Mouse (Mus musculus): ENCODE data around the gene Il3. TPM values are rescaled to one million over a fixed set of nuclear protein-coding genes. Genes with fewer than 3 reads are reported as not detected.
"Not testable (repeated sequence)": the region's sequence is repeated elsewhere in the genome, so short reads cannot be mapped to it uniquely, and the experiment has no call there.

The Il3 gene
- polyA plus RNA-seq, 1 experiment = not detected

DNA sequence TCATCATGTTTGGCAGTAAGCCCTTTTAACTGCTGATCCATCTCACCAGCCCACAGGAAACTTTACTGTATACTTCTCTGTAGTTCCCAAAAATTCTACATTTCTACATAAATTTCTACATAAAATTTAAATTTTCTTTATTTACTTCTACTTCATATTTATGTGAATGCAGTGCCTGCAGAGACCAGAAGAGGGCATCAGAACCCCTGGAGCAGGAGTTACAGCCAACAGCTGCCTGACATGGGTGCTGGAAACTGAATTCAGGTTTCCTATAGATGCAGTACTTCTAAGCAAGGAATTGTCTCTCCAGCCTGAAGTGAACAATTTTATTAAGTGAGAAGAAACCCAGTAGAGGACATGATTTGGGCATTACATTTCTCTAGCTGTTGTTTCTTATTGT, 31.7 kb upstream of the Il3 start:
- Histone ChIP-seq H3K4me1 (ENCODE audit: control insufficient read depth, insufficient read depth, low read length) (peaks cover 20% of the 10 kb centered on the region), H3K4me3 (replicated peaks; ENCODE audit: insufficient read depth, low read depth, low read length) (no peak overlapping the region), H3K27me3 (ENCODE audit: control insufficient read depth, insufficient read depth, low read length) (no peaks in the 10 kb centered on the region), H3K27ac (ENCODE audit: insufficient read depth, low read length) (no peak overlapping the region)
- no peak for DNase-seq
- TF ChIP-seq POLR2A (IDR thresholded peaks at IDR 0.05; ENCODE audit: borderline replicate concordance, insufficient read depth, low read length) = no peak
- TF ChIP-seq CTCF (IDR thresholded peaks at IDR 0.05; ENCODE audit: borderline replicate concordance, insufficient read depth, low read depth, low read length) = no peak

DNA sequence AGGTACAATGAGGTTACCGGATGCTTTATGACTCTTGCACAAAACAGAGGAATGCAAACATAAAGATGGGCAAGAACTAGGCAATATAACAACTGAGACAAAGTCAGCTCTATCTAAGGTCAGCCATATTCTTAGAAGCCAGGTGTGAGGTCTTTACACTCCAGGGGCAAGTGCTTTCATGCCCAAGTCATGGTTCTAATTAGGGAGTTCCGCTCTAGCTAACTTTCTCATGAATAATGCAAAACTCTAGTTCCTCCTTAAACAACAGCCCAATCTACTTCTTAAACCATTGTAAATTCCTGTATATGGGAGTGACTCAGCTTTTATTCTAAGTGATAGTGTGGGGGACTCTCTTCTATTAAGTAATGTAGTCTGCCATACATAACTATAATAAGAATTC, 30.4 kb upstream of the Il3 start:
- H3K27me3 ChIP-seq (ENCODE audit: control insufficient read depth, insufficient read depth, low read length); H3K4me1 ChIP-seq (ENCODE audit: control insufficient read depth, insufficient read depth, low read length); H3K27ac ChIP-seq (ENCODE audit: insufficient read depth, low read length); H3K4me3 ChIP-seq (replicated peaks; ENCODE audit: insufficient read depth, low read depth, low read length); DNase-seq: not testable (repeated sequence)
- WGBS = 88% methylated on average over 2 of the region's 2 CpGs

DNA sequence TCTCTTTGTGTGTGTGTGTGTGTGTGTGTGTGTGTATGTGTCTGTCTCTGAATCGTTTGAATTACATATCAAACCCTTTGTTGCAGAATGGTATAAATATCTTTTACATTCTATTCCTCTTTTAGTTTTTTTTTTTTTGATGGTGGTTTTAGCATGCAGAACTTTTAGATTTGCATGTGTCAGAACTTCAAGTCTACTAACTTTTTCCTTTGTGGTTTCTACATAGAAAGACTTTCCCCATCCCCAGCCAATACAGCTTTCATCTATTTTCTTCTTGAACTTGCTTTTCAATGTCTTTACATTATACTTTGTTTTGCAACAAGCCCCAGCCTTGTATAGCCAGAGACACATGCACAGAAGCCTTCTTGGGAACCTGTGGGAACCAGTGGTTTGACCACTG, 29.7 kb upstream of the Il3 start:
- no peak overlapping the region for H3K27ac ChIP-seq (ENCODE audit: insufficient read depth, low read length)
- TF ChIP-seq POLR2A (IDR thresholded peaks at IDR 0.05; ENCODE audit: borderline replicate concordance, insufficient read depth, low read length) (no peak), CTCF (IDR thresholded peaks at IDR 0.05; ENCODE audit: borderline replicate concordance, insufficient read depth, low read depth, low read length) (no peak)
- no peak overlapping the region for H3K4me3 ChIP-seq (replicated peaks; ENCODE audit: insufficient read depth, low read depth, low read length)
- peaks cover 3% of the 10 kb centered on the region; the same call in 1 of the 2 replicates for H3K4me1 ChIP-seq (ENCODE audit: control insufficient read depth, insufficient read depth, low read length)
- 96% methylated on average over 1 of the region's 1 CpGs for WGBS
- H3K27me3 ChIP-seq (ENCODE audit: control insufficient read depth, insufficient read depth, low read length) = no peaks in the 10 kb centered on the region
- DNase-seq = no peak

DNA sequence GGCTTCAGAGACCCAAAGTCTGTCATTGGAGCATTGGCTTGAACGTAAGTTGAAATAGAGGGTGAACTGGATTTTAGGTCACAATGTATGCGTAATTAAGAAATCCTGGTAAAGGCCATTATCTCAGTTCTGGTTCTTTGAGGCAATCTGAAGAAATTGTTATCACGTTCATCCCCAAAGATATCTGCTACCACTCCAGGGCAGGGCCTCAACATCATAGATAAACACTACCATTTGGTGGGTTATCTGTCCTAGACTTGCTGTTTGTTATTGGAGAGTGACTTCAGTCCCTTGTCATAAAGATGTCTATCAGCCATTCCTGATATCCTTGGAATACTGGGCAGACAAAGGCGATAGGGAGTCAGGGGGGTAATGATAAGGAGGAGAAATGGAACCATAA, 28.9 kb upstream of the Il3 start:
- 88% methylated on average over 4 of the region's 4 CpGs for WGBS
- no peak for DNase-seq
- no peaks in the 10 kb centered on the region for H3K4me1 ChIP-seq (ENCODE audit: control insufficient read depth, insufficient read depth, low read length)
- H3K27me3 ChIP-seq (ENCODE audit: control insufficient read depth, insufficient read depth, low read length) = no peaks in the 10 kb centered on the region
- no peak overlapping the region for H3K4me3 ChIP-seq (replicated peaks; ENCODE audit: insufficient read depth, low read depth, low read length)
- H3K27ac ChIP-seq (ENCODE audit: insufficient read depth, low read length) = no peak overlapping the region
- TF ChIP-seq CTCF (IDR thresholded peaks at IDR 0.05; ENCODE audit: borderline replicate concordance, insufficient read depth, low read depth, low read length) (no peak), POLR2A (IDR thresholded peaks at IDR 0.05; ENCODE audit: borderline replicate concordance, insufficient read depth, low read length) (no peak)

DNA sequence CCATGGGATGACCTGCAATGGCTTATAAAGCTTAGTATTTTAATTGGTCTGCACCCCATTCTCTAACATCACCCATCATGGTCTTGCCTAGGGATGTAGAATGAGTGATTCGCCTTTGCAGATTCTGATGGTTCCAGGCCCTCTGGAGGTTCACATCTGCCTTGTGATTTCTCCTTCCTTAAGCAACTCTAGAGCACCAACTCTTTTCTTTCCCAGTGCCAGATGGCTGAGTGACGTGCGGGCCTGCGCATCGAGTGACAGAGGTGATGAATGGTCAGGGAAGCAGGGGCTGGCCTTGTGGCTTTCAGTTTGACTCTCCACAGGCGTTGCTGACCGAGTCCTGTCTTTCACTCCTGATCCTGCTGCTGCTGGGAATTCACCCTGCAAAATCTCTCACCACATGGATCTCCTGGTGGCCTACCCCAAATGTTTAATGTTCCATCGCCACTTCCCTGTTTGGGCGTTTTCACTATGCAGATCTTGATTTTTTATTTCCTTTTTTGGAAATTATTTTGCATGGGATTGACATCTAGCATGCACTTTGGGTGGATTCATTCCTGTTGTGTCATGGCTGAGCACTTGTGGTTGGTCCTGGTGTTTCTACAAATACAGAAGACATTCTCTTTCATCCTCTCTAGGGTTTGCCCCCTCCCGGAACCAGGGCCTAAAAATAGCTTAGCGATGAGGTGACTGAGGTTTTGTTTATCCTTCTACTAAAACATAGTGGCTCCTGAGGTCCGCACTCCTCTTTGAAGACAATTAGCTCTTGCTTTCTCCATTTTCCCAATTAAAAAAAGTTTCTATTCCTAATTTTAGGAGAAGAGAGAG, 27.1 kb upstream of the Il3 start:
- DNase-seq = no peak
- Histone ChIP-seq H3K27me3 (ENCODE audit: control insufficient read depth, insufficient read depth, low read length) (no peaks in the 10 kb centered on the region), H3K4me1 (ENCODE audit: control insufficient read depth, insufficient read depth, low read length) (no peaks in the 10 kb centered on the region), H3K4me3 (replicated peaks; ENCODE audit: insufficient read depth, low read depth, low read length) (no peak overlapping the region), H3K27ac (ENCODE audit: insufficient read depth, low read length) (no peak overlapping the region)
- no peak for TF ChIP-seq POLR2A (IDR thresholded peaks at IDR 0.05; ENCODE audit: borderline replicate concordance, insufficient read depth, low read length)
- TF ChIP-seq CTCF (IDR thresholded peaks at IDR 0.05; ENCODE audit: borderline replicate concordance, insufficient read depth, low read depth, low read length) = no peak
- WGBS = 82% methylated on average over 12 of the region's 12 CpGs

DNA sequence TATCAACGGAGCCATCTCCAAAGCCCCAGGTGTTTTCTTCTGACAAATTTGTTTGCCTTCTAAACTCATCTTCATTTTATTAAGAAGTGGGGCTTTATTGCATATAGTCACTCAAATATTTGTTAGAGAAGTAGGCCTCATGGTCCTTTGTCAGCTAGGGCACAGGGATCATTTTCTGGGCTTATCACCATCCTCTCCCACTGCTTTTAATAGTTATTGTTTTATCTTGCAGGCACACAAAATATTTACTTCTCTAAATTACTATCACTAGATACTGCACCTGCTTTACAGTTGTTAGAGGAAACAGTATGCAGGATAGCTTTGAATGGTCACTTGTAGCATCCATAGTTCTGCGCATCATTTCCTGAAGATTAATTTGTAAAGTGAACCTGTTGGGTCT, 25.1 kb upstream of the Il3 start:
- Histone ChIP-seq H3K4me3 (replicated peaks; ENCODE audit: insufficient read depth, low read depth, low read length) (no peak overlapping the region), H3K4me1 (ENCODE audit: control insufficient read depth, insufficient read depth, low read length) (no peaks in the 10 kb centered on the region), H3K27ac (ENCODE audit: insufficient read depth, low read length) (no peak overlapping the region), H3K27me3 (ENCODE audit: control insufficient read depth, insufficient read depth, low read length) (no peaks in the 10 kb centered on the region)
- WGBS = 91% methylated on average over 2 of the region's 2 CpGs
- no peak for TF ChIP-seq CTCF (IDR thresholded peaks at IDR 0.05; ENCODE audit: borderline replicate concordance, insufficient read depth, low read depth, low read length)
- no peak for TF ChIP-seq POLR2A (IDR thresholded peaks at IDR 0.05; ENCODE audit: borderline replicate concordance, insufficient read depth, low read length)
- no peak for DNase-seq

DNA sequence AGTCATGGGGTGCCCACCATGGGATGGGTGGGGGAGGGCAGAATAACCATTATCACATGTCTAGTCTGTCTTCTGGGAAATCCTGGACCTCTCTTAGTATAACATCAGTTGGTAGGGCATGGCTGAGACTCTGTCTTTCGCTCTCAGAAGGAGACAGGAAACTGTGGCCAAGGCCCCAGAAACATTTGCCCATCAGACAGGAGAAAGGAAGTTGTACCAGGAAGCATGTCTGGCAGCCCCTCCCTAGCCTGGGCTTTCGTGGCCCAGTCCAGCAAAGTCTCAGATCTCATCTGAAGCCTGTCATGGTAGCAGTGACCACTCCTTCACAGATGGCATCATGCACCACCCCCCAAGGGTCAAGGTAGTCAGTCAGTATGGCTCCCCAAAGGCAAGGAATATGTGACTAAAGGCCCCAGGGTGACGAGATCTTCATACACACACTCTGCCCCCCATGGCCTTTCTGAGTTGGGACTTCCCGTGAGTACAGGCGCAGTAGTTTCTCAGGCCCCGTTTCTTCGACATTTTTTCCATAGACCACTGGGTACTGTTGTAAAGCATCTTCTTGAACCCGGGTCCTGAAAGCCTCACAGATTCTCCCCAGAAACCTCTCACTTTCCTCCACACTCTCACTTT, 20.9 kb upstream of the Il3 start:
- H3K27me3 ChIP-seq (ENCODE audit: control insufficient read depth, insufficient read depth, low read length) = no peaks in the 10 kb centered on the region
- WGBS = 91% methylated on average over 8 of the region's 8 CpGs
- no peak for DNase-seq
- TF ChIP-seq POLR2A (IDR thresholded peaks at IDR 0.05; ENCODE audit: borderline replicate concordance, insufficient read depth, low read length) (no peak), CTCF (IDR thresholded peaks at IDR 0.05; ENCODE audit: borderline replicate concordance, insufficient read depth, low read depth, low read length) (no peak)
- H3K4me1 ChIP-seq (ENCODE audit: control insufficient read depth, insufficient read depth, low read length) = no peaks in the 10 kb centered on the region
- H3K27ac ChIP-seq (ENCODE audit: insufficient read depth, low read length) = no peak overlapping the region
- no peak overlapping the region for H3K4me3 ChIP-seq (replicated peaks; ENCODE audit: insufficient read depth, low read depth, low read length)

DNA sequence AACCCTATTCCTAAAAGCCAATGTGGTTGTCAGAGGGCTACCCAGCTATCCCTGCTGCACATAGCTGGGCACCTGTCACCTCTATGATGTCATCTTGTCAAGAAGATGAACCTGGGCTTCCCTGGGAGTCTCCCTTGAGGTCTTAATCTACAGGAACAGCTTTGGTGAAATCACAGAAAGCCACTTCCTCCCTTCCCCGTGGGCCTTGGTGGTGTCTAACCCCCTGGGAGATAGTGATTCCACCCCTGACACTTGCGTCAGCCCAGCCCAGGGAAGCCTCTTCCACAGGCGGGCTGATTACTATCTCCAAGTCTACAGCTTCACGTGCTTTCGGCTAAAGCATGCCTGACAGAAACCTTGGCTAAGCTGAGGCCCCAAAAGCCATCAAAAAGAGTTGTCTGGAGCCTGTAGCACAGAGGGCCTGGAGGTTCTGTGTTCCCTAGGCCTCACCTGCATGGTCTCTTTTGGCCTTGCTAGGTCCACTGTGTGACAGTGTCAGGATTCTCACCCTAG, 4.4 kb upstream of the Il3 start:
- no peak for DNase-seq
- no peaks in the 10 kb centered on the region for H3K27me3 ChIP-seq (ENCODE audit: control insufficient read depth, insufficient read depth, low read length)
- WGBS = 88% methylated on average over 5 of the region's 5 CpGs
- TF ChIP-seq CTCF (IDR thresholded peaks at IDR 0.05; ENCODE audit: borderline replicate concordance, insufficient read depth, low read depth, low read length) (no peak), POLR2A (IDR thresholded peaks at IDR 0.05; ENCODE audit: borderline replicate concordance, insufficient read depth, low read length) (no peak)
- no peak overlapping the region for H3K4me3 ChIP-seq (replicated peaks; ENCODE audit: insufficient read depth, low read depth, low read length)
- H3K27ac ChIP-seq (ENCODE audit: insufficient read depth, low read length) = no peak overlapping the region
- no peaks in the 10 kb centered on the region for H3K4me1 ChIP-seq (ENCODE audit: control insufficient read depth, insufficient read depth, low read length)

All from cerebellum, adult 2 months (tissue).